Mouse (Mus musculus): ENCODE measurements around the gene Zfp106. TPM values are rescaled to one million over a fixed set of nuclear protein-coding genes. Genes with fewer than 3 reads are reported as not detected.
"Not testable (repeated sequence)": the region's sequence is repeated elsewhere in the genome, so short reads cannot be mapped to it uniquely, and the experiment has no call there.

Zfp106 gene
- polyA plus RNA-seq, 1 experiment, result 39.2 TPM

DNA sequence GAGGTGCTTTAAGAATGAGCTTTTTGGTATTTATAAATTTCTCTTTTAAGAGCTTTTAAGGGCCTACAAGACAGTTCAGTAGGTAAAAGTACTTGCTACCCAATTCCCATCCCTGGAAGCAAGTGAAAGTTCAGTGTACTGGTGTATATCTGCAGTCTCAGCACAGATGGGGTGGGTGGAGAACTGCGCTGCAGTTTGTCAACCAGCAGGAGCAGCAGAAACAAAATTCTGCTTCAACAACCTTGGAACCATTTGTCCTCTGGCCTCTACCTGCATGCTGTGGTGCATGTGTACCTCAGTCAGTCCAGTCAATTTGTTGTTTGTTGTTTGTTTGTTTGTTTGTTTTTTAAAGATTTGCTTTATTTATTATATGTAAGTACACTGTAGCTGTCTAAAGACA, 28.6 kb upstream of the Zfp106 start:
- Histone ChIP-seq H3K27me3 (ENCODE audit: control insufficient read depth, insufficient read depth, insufficient read length) (no peaks in the 10 kb centered on the region), H3K36me3 (ENCODE audit: control insufficient read depth, insufficient read depth) (peaks cover 59% of the 10 kb centered on the region), H3K79me2 (ENCODE audit: control insufficient read depth, insufficient read depth) (no peaks in the 10 kb centered on the region), H3K4me3 (ENCODE audit: insufficient read depth, poor library complexity, severe bottlenecking) (no peak overlapping the region), H3K79me3 (ENCODE audit: low read depth) (no peaks in the 10 kb centered on the region), H3ac (ENCODE audit: control insufficient read depth, insufficient read length, low read depth) (no peak overlapping the region)
- TF ChIP-seq MYOG (IDR thresholded peaks at IDR 0.05; ENCODE audit: control insufficient read depth, extremely low read depth, insufficient read length) (no peak), MAX (IDR thresholded peaks at IDR 0.05) (no peak), MYOD1 (IDR thresholded peaks at IDR 0.05; ENCODE audit: control insufficient read depth, insufficient read length, low read depth) (no peak), CTCF (IDR thresholded peaks at IDR 0.05; ENCODE audit: control insufficient read depth, insufficient read depth, insufficient read length) (no peak), CEBPB (IDR thresholded peaks at IDR 0.05; ENCODE audit: low read depth) (no peak), USF1 (IDR thresholded peaks at IDR 0.05; ENCODE audit: low read depth) (no peak), FOSL1 (IDR thresholded peaks at IDR 0.05; ENCODE audit: insufficient read depth, low read length, poor library complexity, severe bottlenecking) (no peak)

DNA sequence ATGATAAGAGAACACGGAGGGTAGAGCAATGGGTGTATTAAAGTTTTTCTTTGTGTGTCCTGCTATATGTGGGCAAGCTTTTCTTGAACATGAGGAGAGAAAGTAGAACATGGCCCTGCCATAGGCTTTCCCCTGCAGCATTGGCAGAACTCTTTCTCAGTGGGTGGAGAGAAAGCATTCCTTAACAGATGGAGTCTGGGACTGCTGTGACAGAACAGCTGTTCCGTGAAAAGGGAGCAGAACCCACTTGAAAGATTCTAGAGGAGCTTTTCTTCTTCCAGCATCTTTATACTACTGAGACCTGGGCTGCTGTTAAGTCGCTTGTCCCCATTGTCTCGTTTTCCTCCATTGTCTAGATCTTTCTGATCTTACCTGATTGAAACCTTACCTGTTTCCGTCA, 26.1 kb upstream of the Zfp106 start:
- Histone ChIP-seq H3ac (ENCODE audit: control insufficient read depth, insufficient read length, low read depth) (no peak overlapping the region), H3K4me3 (ENCODE audit: insufficient read depth, poor library complexity, severe bottlenecking) (no peak overlapping the region), H3K27me3 (ENCODE audit: control insufficient read depth, insufficient read depth, insufficient read length) (no peaks in the 10 kb centered on the region), H3K79me3 (ENCODE audit: low read depth) (peaks cover 1% of the 10 kb centered on the region), H3K79me2 (ENCODE audit: control insufficient read depth, insufficient read depth) (no peaks in the 10 kb centered on the region), H3K36me3 (ENCODE audit: control insufficient read depth, insufficient read depth) (peaks cover 62% of the 10 kb centered on the region)
- TF ChIP-seq USF1 (IDR thresholded peaks at IDR 0.05; ENCODE audit: low read depth) (no peak), FOSL1 (IDR thresholded peaks at IDR 0.05; ENCODE audit: insufficient read depth, low read length, poor library complexity, severe bottlenecking) (no peak), MYOD1 (IDR thresholded peaks at IDR 0.05; ENCODE audit: control insufficient read depth, insufficient read length, low read depth) (no peak), MYOG (IDR thresholded peaks at IDR 0.05; ENCODE audit: control insufficient read depth, extremely low read depth, insufficient read length) (no peak), MAX (IDR thresholded peaks at IDR 0.05) (no peak), CTCF (IDR thresholded peaks at IDR 0.05; ENCODE audit: control insufficient read depth, insufficient read depth, insufficient read length) (no peak), CEBPB (IDR thresholded peaks at IDR 0.05; ENCODE audit: low read depth) (no peak)

DNA sequence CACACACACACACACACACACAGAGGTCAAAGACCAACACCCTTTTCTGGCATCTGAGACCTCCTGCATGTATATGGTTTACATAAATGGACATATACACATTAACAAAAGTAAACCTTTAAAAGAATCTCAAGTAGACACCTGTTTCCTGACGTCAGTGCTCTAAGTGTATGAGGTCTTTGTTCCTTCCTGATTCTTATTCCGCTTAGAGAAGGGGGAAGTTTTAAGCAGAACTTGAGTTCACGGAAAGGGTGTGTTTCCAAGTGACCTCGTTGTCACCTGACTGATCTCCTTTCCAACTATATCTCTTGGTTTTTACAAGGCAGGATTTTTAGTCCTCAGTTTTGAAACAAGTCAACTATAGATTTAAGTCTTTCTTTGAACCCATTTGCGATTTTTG, 14.6 kb upstream of the Zfp106 start:
- peaks cover 45% of the 10 kb centered on the region for H3K79me3 ChIP-seq (ENCODE audit: low read depth)
- no peaks in the 10 kb centered on the region for H3K36me3 ChIP-seq (ENCODE audit: control insufficient read depth, insufficient read depth)
- H3K27me3 ChIP-seq (ENCODE audit: control insufficient read depth, insufficient read depth, insufficient read length), result no peaks in the 10 kb centered on the region
- no peak overlapping the region for H3ac ChIP-seq (ENCODE audit: control insufficient read depth, insufficient read length, low read depth)
- peaks cover 97% of the 10 kb centered on the region for H3K79me2 ChIP-seq (ENCODE audit: control insufficient read depth, insufficient read depth)
- no peak overlapping the region for H3K4me3 ChIP-seq (ENCODE audit: insufficient read depth, poor library complexity, severe bottlenecking)
- TF ChIP-seq MYOD1 (IDR thresholded peaks at IDR 0.05; ENCODE audit: control insufficient read depth, insufficient read length, low read depth) (no peak), MAX (IDR thresholded peaks at IDR 0.05) (no peak), FOSL1 (IDR thresholded peaks at IDR 0.05; ENCODE audit: insufficient read depth, low read length, poor library complexity, severe bottlenecking) (no peak), CEBPB (IDR thresholded peaks at IDR 0.05; ENCODE audit: low read depth) (no peak), MYOG (IDR thresholded peaks at IDR 0.05; ENCODE audit: control insufficient read depth, extremely low read depth, insufficient read length) (no peak), CTCF (IDR thresholded peaks at IDR 0.05; ENCODE audit: control insufficient read depth, insufficient read depth, insufficient read length) (no peak), USF1 (IDR thresholded peaks at IDR 0.05; ENCODE audit: low read depth) (no peak)

DNA sequence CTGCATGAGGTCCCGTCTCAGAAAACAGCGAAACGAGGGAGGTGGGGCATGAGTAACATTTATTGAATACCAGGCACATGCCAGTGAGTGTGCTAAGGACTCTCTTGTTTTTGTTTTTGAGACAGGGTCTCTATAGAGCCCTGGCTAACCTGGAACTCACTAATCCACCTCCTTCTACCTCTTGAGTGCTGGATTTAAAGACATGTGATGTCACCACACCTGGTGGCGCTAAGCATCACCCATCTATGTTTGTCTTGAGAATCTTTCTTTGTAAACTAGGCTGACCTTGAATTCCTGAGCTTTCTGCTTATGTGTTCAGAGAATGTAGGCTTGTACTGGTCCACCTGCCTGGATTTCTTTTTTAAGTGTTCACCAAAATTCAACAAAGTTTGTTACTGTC, 14.2 kb upstream of the Zfp106 start:
- Histone ChIP-seq H3K79me2 (ENCODE audit: control insufficient read depth, insufficient read depth) (peaks cover 97% of the 10 kb centered on the region), H3K4me3 (ENCODE audit: insufficient read depth, poor library complexity, severe bottlenecking) (no peak overlapping the region), H3K36me3 (ENCODE audit: control insufficient read depth, insufficient read depth) (no peaks in the 10 kb centered on the region), H3K27me3 (ENCODE audit: control insufficient read depth, insufficient read depth, insufficient read length) (no peaks in the 10 kb centered on the region), H3K79me3 (ENCODE audit: low read depth) (peaks cover 43% of the 10 kb centered on the region), H3ac (ENCODE audit: control insufficient read depth, insufficient read length, low read depth) (no peak overlapping the region)
- TF ChIP-seq FOSL1 (IDR thresholded peaks at IDR 0.05; ENCODE audit: insufficient read depth, low read length, poor library complexity, severe bottlenecking) (no peak), MYOD1 (IDR thresholded peaks at IDR 0.05; ENCODE audit: control insufficient read depth, insufficient read length, low read depth) (no peak), USF1 (IDR thresholded peaks at IDR 0.05; ENCODE audit: low read depth) (no peak), MAX (IDR thresholded peaks at IDR 0.05) (no peak), CTCF (IDR thresholded peaks at IDR 0.05; ENCODE audit: control insufficient read depth, insufficient read depth, insufficient read length) (no peak), MYOG (IDR thresholded peaks at IDR 0.05; ENCODE audit: control insufficient read depth, extremely low read depth, insufficient read length) (no peak), CEBPB (IDR thresholded peaks at IDR 0.05; ENCODE audit: low read depth) (no peak)

DNA sequence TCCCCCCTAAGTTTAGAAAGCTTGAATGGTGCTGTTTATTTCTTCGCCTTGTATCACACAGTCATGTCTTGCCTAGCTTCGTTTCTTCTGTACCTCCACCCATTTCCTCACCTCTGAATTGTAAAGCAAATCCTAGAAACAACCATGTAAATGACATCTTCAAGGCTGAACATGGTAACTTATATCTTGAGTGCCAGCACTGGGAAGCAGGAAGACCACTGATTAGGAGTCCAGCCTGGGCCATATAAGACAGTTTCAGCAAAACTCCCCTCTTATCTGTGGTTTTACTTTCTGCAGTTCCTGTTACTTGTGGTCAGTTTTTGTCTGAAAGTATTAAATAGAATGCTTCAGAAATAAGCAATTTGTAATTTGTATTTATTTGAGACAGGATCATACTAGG, 12.3 kb upstream of the Zfp106 start:
- H3ac ChIP-seq (ENCODE audit: control insufficient read depth, insufficient read length, low read depth), result no peak overlapping the region
- TF ChIP-seq USF1 (IDR thresholded peaks at IDR 0.05; ENCODE audit: low read depth) (no peak), MYOD1 (IDR thresholded peaks at IDR 0.05; ENCODE audit: control insufficient read depth, insufficient read length, low read depth) (no peak), MAX (IDR thresholded peaks at IDR 0.05) (no peak), FOSL1 (IDR thresholded peaks at IDR 0.05; ENCODE audit: insufficient read depth, low read length, poor library complexity, severe bottlenecking) (no peak), CTCF (IDR thresholded peaks at IDR 0.05; ENCODE audit: control insufficient read depth, insufficient read depth, insufficient read length) (no peak), CEBPB (IDR thresholded peaks at IDR 0.05; ENCODE audit: low read depth) (no peak), MYOG (IDR thresholded peaks at IDR 0.05; ENCODE audit: control insufficient read depth, extremely low read depth, insufficient read length) (no peak)
- no peaks in the 10 kb centered on the region for H3K27me3 ChIP-seq (ENCODE audit: control insufficient read depth, insufficient read depth, insufficient read length)
- peaks cover 53% of the 10 kb centered on the region for H3K79me3 ChIP-seq (ENCODE audit: low read depth)
- peaks cover 97% of the 10 kb centered on the region for H3K79me2 ChIP-seq (ENCODE audit: control insufficient read depth, insufficient read depth)
- no peak overlapping the region for H3K4me3 ChIP-seq (ENCODE audit: insufficient read depth, poor library complexity, severe bottlenecking)
- H3K36me3 ChIP-seq (ENCODE audit: control insufficient read depth, insufficient read depth), result peaks cover 7% of the 10 kb centered on the region

DNA sequence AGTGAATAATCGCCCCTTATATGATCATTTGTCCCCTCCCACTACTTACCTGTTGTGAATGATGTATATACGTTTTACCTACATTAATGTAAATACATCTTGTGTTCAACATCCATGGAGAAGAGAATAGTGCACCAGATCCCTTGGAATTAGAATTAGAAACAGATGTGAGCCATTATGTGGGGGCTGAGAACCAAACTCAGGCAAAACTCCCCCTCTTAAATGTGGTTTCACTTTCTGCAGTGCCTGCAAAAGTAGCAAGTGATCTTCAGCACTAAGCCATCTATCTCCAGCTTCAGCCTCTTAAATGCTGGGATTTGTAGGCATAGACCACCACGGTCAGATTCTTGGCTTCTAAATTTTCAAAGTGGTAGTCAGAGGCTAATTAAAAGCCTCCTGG, 11.5 kb upstream of the Zfp106 start:
- TF ChIP-seq FOSL1 (IDR thresholded peaks at IDR 0.05; ENCODE audit: insufficient read depth, low read length, poor library complexity, severe bottlenecking) (no peak), CTCF (IDR thresholded peaks at IDR 0.05; ENCODE audit: control insufficient read depth, insufficient read depth, insufficient read length) (no peak), MYOD1 (IDR thresholded peaks at IDR 0.05; ENCODE audit: control insufficient read depth, insufficient read length, low read depth) (no peak), MAX (IDR thresholded peaks at IDR 0.05) (no peak), USF1 (IDR thresholded peaks at IDR 0.05; ENCODE audit: low read depth) (no peak), CEBPB (IDR thresholded peaks at IDR 0.05; ENCODE audit: low read depth) (no peak), MYOG (IDR thresholded peaks at IDR 0.05; ENCODE audit: control insufficient read depth, extremely low read depth, insufficient read length) (no peak)
- Histone ChIP-seq H3K79me3 (ENCODE audit: low read depth) (peaks cover 56% of the 10 kb centered on the region), H3K36me3 (ENCODE audit: control insufficient read depth, insufficient read depth) (peaks cover 10% of the 10 kb centered on the region), H3K27me3 (ENCODE audit: control insufficient read depth, insufficient read depth, insufficient read length) (no peaks in the 10 kb centered on the region), H3K79me2 (ENCODE audit: control insufficient read depth, insufficient read depth) (peaks cover 96% of the 10 kb centered on the region), H3ac (ENCODE audit: control insufficient read depth, insufficient read length, low read depth) (no peak overlapping the region), H3K4me3 (ENCODE audit: insufficient read depth, poor library complexity, severe bottlenecking) (no peak overlapping the region)

DNA sequence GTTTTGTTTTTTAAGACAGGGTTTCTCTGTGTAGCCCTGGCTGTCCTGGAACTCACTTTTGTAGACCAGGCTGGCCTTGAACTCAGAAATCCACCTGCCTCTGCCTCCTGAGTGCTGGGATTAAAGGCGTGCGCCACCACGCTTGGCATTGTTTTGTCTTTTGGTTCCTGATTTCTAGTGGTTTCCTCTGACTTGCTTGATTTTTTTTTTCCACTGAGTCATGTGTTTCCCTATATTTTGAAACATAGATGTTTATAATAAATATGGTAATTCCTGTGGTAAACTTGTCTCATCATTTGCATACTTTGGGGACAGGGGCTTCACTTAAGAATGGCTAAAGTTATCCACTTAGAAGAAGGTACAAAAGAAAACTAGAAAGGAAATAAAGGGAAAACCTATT, 8.5 kb upstream of the Zfp106 start:
- H3K4me3 ChIP-seq (ENCODE audit: insufficient read depth, poor library complexity, severe bottlenecking); H3ac ChIP-seq (ENCODE audit: control insufficient read depth, insufficient read length, low read depth); H3K27me3 ChIP-seq (ENCODE audit: control insufficient read depth, insufficient read depth, insufficient read length); H3K36me3 ChIP-seq (ENCODE audit: control insufficient read depth, insufficient read depth): not testable (repeated sequence)
- Histone ChIP-seq H3K79me2 (ENCODE audit: control insufficient read depth, insufficient read depth) (peaks cover 95% of the 10 kb centered on the region), H3K79me3 (ENCODE audit: low read depth) (peaks cover 63% of the 10 kb centered on the region)
